Mouse (Mus musculus): ENCODE results near the gene Zfp677. TPM values are rescaled to one million over a fixed set of nuclear protein-coding genes. Genes with fewer than 3 reads are reported as not detected.
A peak's percentile ranks its signal among the peaks of the same experiment; 100 is the strongest.
"Not testable (repeated sequence)": the region's sequence is repeated elsewhere in the genome, so short reads cannot be mapped to it uniquely, and the experiment has no call there.

Gene Zfp677
- 1 to 10 TPM; 3.0 to 5.5 TPM for total RNA-seq (2021)
- long read RNA-seq, experiment 1, partial matches to known transcripts, result 1 of 4 reads
- long read RNA-seq, experiment 1, other reads (novel, unspliced or antisense), result 1 of 4 reads
- long read RNA-seq, experiment 2, result 0 reads

DNA sequence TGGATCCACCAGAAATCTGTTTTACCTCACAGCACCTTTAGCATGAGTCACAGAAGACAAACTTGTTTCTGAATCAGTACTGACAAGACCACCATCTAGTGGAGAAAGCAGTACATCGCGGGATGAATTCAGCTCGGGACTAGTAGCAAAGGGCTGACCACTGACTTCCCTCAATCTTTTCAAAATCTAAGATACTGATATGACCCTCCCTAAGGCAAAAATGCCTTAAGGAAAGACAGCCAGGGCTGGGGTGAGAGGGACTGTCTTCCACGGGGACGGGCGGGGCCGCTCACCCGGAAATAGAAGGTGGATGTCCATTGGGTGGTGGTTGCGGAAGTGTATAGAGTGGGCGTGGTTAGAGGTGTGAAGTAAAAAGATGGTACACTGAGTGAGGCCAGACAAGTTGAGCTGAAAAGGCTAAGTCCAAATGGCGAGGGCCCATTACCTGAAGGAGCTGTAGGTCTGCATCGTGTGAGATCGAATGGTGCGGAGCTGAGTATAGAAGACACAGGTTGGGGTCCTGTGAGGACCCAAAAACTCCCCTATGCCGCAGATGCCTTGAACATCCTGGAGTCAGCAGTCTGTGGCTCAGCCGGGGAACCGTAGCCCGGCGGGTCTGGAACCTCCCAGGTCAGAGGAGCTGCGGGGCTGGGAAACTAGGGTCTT lies at the start of gene Zfp677:
Gene Zfp677 (plus strand): TSS at position 358 of the 666 bp plus-strand sequence.
- peak; percentile 80 to 82 for DNase-seq

DNA sequence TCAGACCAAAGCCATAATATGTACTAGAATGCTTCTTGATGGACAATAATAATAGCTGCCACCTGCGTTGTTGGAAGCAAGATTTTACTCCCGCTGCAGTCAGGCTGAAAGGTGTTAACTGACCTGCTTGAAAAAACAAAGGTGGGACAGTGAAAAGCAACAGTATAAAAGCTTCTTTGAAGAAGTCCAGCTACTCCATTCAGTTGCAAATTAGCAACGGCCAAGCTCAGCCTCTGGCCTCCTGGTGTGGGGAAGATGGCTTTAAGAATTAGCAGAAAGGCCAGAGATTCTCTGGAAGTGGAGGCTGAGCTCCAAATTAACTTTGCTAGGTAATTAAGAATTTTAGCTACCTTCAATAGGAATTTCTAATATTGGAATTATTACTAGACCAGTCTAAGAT lies 15.5 kb upstream of the Zfp677 start:
- DNase-seq, result not testable (repeated sequence)

DNA sequence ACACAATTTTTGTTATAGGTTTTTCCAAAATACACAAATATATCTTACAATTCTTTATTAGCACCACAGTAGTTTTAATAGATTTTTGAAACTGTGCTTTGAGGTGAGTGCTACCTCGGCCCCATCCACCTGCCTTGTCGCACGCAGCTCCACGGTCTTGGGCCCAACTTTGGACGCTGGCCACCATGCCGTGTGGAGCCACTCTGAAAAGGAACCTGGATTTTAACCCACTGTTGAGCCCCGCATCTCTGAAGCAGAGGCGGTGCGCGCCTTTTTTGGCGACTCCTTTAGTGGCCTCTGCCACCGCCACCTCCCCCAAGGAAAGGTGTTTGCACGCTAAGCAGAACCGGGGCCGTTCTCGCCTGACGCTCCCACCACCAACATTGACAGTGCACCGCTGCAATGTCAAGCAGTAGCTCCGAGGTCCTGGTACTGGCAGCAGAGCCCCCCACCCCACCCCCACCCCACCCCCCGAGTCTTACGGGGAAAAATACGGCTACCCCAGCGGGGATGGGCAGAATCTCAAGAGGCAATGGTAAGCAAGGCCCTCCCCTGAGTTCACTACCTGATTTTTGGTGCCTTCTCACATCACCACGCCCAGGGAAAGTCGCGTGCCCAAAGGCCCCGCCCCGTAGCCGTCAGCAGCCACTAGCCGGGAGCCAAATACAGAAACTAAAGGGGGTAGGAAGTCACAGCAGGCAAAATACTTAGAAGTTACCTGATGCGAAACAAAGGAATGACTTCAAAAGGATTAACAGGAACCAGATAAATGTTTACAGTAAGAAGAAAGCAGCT lies 13.4 kb upstream of the Zfp677 start:
- peak; percentile 32 for DNase-seq

- no peak for DNase-seq
Measured at GRCm38 (mm10) chr17:21375311-21375710, 8.2 kb upstream of the Zfp677 start.

DNA sequence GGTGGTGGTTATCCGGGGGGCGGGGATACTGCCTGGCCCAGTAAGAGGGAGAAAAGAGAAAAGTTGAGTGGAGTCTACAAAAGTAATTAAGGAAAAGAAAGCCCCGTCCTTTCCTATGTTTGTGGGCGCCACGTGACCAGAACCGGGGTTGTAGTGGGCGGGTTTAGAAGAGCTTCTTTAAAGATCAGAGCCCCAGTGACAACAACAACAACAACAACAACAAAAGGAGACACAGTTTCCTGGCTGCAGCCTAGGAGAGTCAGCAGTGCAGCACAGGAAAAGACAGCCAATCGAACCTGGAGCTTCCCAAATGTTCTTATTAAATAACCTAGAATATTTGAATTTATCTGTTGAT lies 486 bp downstream of the Zfp677 start:
- DNase-seq, result peak in 1 of 2 experiments; percentile 47

GRCm38 (mm10) chr17:21422664-21423599 lies 39.4 kb downstream of the Zfp677 start, which contains the start of gene Zfp54:
TSS of gene Zfp54 (plus strand) at chr17:21423227.
- peak; percentile 81 to 89 for DNase-seq

GRCm38 (mm10) chr17:21438806-21439400 lies 55.4 kb downstream of the Zfp677 start:
- DNase-seq, result not testable (repeated sequence)

Other genes with a start within 250 kb of the Zfp677 start
- gene Vmn1r234, start 157.7 kb upstream of the Zfp677 start, total RNA-seq (2021), result not detected
- not detected for gene Vmn1r235, start 127.3 kb upstream of the Zfp677 start, total RNA-seq (2021)
- not detected for gene Vmn1r236, start 100.8 kb upstream of the Zfp677 start, total RNA-seq (2021)
- gene Vmn1r237, start 71.9 kb upstream of the Zfp677 start, total RNA-seq (2021), result not detected
- 1 to 10 TPM; 2.4 to 2.5 TPM for gene Zfp54, start 39.5 kb downstream of the Zfp677 start, total RNA-seq (2021)
- 1 to 10 TPM; 7.3 TPM for gene Zfp51, start 66.6 kb downstream of the Zfp677 start, total RNA-seq (2021)
- gene Zfp53, start 105.2 kb downstream of the Zfp677 start, total RNA-seq (2021), result 1 to 10 TPM; 3.5 to 3.9 TPM
- gene Zfp52, start 151.8 kb downstream of the Zfp677 start, total RNA-seq (2021), result 10 to 100 TPM; 29.6 to 33.9 TPM
- 10 to 100 TPM; 10.6 to 14.2 TPM for gene Zfp948, start 183.3 kb downstream of the Zfp677 start, total RNA-seq (2021)